Mouse (Mus musculus) heart, adult 8-10 months (tissue): ENCODE measurements at regions not wholly inside any gene's neighbourhood (a gene's known extent, or its start where the extent isn't known, plus 50 kb on each side); places are given as distances from the start of the nearest gene placed in this dataset.

Source experiments
- DNase-seq: peaks from one replicate; pipeline ENCODE4 v3.0.0; 2022; ENCODE audit warnings: low spot score

GRCm38 (mm10) chr1:119124063-119124462 is 70.6 kb upstream of the Gli2 start:
- no peak for DNase-seq

- no peak for DNase-seq
These were observed 70.0 kb upstream of the Gli2 start for GRCm38 (mm10) chr1:119123402-119123801.

- no peak for DNase-seq
These were observed 69.6 kb upstream of the Gli2 start for GRCm38 (mm10) chr1:119122975-119123374.

GRCm38 (mm10) chr1:119119863-119120569 is 66.6 kb upstream of the Gli2 start:
- no peak for DNase-seq

- no peak for DNase-seq
These were observed 61.8 kb upstream of the Gli2 start for GRCm38 (mm10) chr1:119115106-119115674.

- no peak for DNase-seq
These were observed 55.2 kb upstream of the Gli2 start for GRCm38 (mm10) chr1:119108578-119108977.

- DNase-seq = no peak
These were observed 53.0 kb upstream of the Gli2 start for GRCm38 (mm10) chr1:119106246-119106975.
